Mouse (Mus musculus) monocyte, adult 2 months (primary cell): Measurements from ENCODE around the gene Pak1.

ENCODE experiments used
- DNase-seq, 2 experiments: peaks; one replicate each; pipeline ENCODE4 v3.0.0; 2022; ENCODE audit warnings: low spot score in 2 of 2, low read depth in 1 of 2

Gene Pak1

DNA sequence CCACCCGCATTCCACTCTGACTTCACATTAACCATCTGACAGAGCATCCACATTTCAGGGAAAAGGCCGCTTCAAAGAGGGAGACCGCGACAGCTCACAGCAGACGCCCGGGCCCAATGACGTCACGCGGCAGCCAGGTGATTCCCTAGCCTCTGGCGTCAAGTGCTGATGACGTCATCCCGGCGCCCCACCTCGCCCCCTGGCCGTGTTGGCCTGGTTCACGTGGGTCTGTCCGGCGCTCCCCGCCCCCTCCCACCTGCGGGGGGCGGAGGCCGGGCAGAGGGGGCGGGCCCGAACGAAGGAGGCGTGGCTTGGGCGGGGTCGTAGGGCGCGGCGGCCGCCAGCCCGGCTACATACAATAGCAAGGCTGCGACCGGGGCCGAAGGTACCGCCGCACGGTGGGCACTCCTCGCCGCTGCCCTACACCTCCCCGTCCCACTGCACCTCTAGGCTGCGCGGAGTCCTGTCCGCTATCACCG, at the start of gene Pak1:
Pak1 (plus strand) TSS at position 352 of the 479 bp plus-strand sequence.
- peak in 1 of 2 experiments; percentile 39 for DNase-seq

DNA sequence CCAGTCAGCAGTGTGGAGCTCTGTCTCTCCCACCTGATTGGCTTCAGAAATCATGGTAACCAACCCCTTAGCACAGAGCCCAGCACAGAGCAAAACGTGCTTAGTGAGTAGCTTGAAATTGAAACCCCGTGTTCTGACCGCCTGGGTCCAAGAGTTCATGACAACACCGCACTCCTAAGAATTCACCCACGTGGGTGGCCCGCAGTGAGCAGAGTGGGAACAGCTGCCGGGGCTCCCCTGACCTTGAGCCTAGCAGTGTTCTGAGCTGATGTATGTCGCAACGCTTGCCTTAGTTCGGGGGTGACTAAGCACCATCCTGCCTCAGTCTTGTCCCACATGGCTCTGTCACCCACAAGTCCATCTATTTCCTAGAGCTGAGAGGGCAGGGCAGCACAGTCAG, 47.4 kb upstream of the Pak1 start:
- no peak for DNase-seq

DNA sequence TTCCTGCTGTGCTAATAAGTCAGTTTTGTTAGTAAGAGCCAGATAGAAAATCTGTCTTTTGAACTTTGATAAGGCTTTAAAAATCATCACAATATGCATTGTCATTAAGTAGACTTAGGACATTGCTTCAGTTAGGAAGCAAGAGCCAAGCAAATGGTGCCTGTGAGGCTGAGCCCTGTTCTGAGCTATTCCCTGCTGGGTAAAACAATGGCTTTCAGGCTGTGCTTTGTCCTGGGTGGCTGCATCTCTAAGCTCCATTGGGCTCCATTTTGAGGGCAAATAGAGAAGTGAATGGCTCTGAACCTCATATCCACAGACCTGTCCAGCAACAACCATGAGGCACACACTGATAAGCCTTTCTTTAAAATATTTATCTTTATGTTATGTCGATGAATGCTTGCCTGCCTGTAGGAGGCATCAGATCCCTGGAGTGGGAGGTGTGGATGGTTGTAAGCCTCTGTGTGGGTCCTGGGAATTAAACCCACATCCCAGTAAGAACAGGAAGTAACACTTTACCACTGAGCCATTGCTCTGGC, 46.5 kb upstream of the Pak1 start:
- no peak for DNase-seq

DNA sequence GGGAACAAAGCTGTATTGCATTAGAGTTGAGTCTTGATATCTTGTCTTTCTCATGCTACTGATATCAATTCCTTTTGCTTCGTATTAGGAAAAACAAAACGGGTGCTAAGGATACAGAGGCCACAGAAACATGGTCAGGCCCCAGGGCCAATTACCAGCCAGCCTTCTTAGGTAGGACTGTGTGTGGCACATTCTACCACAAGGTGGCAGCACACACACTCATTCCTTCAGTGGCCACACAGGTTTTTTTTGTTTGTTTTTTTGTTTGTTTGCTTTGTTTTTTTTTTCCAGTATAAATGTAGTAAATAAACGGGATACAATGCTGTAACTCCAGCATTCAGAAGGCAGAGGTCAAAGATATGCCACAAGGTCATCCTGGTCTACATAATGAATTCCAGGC, 43.0 kb upstream of the Pak1 start:
- no peak for DNase-seq

DNA sequence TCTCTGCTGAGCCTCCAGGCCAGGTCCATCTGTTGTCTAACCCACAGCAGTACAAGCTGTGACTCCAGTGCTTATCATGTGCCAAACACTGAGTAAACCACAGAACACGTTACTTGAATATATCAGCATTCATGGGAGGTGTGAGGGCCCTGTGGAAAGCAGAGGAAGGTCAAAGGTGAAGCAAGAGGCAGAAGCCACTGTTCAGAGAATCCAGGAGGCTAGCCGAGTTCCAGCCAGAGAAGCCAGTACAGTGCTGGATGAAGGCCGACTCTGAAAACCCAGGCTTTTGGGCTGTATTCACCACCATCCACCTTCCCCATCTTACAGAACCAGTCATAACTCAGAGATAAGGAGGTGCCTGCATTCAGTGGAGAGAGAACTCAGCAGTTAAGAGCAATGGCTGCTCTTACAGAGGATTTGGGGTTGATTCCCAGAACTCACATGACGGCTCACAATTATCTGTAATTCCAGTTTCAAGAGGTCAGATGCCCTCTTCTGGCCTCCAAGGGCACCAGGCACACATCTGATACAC, 41.1 kb upstream of the Pak1 start:
- no peak for DNase-seq

DNA sequence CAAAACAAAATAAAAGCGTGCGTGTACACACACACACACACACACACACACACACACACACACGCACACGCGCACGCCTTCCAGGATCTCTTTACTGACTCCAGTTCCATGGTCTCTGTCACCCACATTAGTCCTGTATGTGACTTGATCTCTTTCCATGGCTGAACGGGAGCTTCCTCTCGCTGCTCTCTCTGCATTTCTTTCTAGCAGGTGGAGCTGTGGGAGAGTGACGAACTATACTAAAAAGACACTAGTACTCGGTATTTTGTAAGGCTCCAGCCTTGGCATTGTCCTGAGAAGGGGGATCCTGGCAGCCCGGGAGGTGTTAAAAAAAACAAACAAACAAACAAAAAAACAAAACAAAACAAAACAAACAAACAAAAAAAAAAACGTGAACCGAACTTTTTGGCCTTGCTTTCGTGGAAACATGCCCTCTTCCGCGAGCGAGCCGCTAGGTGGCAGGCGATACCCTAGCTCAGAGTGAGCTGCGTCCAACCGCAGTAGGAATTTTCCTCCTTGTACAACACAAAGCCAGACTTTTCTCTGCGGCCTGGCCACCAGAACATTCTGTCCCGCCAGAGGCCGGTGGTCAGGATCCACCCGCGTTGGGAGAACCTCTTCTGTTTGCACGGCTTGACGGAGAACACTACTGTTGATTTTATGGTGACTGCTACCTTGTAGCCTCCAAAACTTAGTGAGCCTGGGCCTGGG, 40.4 kb upstream of the Pak1 start:
- peak; percentile 37 to 70 for DNase-seq

DNA sequence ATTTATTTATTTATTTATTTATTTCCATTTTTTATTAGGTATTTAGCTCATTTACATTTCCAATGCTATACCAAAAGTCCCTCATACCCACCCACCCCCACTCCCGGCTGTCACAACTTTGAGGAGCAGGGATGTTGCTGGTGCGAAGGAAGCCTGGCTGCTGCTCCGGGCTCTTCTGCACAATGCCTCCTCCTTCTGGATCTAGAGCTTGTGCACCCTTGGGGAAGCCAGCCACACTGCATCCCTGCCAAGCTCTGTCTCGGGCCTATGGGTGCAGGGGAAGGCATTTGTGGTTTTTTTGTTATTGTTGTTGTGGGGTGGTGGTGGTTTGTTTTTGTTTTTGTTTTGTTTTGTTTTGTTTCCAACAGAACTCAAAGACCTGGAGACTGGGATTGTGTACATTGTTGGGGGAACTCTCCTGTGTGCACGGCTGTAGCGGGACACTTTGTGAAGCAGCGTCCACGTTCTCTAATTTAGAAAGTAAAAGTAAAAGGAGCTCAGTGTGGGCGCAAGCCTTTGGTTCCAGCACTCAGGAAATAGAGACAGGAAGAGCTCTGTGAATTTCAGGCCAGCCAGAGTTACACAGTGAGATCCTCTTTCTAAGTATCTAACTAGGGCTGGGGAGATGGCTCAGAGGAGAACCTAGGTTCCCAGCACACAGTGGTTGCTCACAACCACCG, 39.7 kb upstream of the Pak1 start:
- DNase-seq: no peak

DNA sequence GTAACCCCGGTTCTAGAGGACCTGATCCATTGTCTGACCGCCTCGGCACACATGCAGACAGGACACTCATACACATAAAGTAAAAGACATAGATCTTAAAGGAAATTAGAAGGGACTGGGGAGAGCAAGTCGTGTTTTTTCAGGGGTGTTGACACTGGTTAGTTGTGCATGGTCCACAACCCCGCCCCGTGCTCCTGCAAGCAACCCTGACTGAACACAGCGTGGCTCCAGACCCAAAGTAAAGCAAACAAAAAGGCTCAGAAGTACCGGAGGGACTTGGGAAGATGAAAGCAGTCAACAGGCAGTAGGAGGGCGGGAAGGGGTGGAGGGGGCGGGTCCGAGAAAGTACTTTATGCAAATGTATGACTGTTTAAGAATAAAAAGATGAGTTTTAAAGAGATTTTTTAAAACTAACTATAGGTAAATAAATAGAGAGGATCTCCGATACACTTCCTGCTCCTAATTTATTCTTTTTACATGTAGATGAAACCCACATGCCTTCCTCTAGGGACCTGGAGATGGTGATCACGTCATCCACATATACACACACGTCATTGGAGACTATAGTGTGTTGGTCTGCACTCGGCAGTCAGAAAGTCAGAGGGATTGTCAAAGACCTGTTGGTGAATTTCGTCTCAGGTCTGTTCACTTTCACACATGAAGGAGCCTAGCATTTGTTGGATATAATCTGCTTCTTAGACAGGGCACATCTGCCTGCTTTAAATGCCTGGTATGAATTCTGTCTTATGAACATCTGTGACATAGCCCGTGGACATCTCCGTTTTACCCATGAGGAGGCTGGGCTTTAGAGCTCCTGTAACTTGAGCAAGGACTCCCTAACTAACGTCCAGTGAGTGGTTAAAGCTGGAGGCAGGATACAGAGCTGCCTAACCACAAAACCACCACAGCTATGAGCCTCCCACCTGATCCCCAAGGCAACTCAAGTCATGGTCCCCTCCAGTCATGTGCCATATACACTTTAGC, 38.8 kb upstream of the Pak1 start:
- DNase-seq: no peak

DNA sequence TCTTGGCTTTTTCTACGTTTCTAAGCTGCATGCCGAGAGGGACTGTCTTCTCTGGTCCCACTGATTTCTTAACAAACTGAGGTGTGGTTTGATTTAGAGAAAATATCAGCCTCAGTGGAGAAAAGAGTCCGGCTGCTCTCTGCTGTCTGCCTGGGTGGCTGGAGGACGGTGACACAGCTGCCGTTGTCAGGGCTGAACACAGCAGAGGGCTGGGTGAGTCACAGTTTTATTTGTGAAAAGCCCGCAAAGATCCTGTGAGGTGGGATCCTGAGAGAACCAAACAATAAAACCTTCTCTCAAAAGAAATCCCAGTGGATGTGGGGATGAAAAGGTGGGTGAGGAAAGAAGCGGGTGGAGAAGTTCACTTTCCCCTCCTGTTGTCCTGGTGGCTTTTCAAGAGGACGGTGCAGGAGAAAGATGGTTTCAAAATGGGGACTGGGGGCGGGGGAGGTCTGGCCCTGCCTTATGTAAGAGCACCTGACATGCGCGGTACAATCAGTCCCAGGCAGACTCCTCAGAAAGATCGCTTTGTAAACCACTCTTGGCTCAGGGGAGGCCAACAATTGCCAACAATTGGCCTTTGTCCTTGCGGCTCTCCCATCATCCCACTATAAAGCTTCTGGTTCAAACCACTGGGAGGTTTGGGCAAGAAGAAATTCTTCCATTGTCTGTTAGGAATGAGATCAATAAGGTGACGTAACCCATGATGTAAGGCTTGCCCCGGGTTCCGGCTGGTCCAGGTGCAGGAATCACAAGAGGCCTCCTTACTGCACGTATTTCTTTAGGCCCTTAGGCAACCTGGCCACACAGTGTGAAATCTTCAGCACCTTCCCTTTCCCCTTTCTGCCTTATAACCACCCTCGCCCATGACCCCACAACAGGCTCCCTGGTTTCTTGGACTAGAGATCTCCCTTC, 31.1 kb upstream of the Pak1 start:
- no peak for DNase-seq

DNA sequence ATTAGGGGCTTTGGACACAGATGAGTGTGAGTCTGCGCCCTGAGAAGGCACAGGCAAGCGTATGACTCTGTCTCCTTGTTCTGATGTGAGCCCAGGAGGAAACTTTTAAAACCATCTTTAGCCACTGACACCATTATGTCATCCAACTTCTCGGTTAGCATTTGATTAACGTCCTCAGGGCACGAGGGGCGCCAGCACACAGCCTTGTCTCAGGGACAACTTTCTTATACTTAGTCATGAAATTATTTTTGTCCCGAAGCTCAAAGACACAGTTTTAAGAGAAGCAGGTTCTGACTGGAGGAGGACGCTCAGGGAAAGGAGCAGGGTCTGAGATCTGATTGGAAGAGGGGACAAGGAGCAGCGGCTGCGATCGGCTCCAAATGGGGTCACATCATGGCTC, 23.8 kb upstream of the Pak1 start:
- no peak for DNase-seq

DNA sequence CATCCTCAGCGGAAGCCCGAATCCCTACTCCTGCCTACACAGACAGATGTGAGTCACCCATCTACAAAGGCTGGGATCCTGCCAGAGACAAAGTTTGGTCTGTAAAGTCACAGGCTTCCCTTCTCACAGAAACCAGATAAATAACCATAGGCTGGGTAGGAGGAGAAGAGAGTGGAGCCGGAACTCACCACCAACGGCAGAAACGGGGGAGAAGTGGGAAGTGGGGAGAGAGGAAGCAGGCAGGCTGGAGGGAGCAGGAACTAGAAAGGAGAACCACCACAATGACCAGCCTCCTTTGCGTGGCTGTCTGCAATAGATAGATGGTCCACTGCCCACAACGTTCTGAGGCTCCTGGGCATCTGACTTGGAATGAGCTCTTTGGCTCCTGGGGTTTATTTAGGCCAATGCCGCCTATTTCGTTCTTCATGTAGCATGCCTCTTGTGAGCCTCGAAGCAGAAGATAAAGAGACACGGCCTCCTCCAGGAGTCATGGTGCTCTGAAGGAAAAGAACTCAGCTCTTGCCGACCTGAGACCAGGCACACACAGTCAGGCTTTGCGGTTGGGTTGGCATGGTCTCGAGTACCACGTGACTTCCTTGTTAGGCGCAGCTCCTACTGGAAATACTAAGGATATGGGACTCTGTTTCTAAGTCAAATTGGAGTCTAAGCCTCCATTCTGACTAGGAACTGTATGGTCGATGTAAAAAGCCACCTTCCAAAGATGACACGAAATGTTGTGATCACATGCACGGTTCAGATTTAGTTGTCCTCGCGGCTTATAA, 23.0 kb upstream of the Pak1 start:
- peak; percentile 43 to 45 for DNase-seq

DNA sequence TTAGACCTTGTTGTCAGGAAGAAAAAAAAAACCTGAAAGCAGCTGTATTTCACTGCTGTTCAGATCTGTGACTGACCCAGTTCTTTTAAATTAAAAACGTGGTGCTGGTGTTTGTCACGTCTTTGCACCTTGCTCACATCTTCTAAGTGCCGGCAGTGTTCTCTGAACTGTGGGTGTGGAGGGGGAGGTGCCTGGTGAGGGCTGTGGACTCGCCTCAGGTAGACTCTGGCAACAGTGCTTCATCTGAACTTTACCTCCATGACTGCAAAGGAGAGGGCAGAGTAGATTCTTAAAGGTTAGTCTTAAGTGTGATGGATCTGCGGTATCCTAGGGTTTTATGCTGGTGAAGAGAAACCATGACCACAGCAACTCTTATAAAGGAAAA, 22.4 kb upstream of the Pak1 start:
- no peak for DNase-seq

DNA sequence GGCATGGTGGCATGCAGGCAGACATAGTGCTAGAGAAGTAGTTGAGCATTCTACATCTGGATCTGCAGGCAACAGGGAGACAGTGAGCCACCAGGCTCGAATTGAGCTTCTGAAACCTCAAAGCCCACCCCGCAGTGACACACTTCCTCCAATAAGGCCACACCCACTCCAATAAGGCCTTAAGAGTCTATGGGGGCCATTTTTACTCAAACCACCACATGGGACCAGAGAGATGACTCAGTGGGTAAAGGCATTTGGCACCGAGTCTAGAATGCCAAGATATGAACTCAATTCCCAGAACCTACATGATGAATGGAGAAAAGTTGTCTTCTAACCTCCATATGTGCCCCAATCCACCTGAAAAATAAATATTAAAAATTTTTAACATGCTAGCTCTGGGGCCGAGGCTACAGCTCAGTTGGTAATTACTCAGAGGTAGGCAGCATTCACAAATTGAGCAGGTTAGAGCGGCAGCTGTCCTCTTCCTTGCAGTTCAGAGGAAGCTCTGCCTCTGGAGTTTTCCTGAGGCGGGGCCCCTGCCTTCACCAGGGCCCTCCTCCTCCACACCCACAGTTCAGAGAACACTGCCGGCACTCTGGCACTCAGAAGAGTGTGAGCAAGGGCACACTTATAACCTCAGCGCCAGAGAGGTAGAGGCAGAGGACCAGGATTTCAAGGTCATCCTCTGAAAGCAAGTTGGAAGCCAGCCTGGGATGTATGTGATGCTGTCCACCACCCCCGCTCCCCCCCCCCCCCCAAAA, 21.8 kb upstream of the Pak1 start:
- DNase-seq: no peak

DNA sequence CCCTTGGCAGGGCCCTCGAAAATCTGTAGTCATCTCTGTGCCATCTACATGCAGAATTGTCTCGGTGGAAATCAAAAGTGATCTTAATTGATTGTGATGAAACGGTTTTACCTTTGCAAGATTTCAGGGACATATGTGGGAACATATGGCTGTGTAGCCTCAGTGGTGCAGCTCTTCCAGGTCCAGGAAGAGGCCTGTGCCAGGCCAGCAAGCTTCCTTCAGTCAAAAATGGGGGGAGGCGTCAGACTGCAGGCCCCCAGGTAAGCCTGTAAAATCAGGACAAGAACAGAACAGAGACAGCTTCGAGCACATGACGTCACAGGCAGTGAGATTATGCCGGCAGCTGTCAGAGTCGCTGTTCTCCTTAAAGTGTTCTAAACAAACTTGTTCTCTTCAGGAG, 20.5 kb upstream of the Pak1 start:
- no peak for DNase-seq

DNA sequence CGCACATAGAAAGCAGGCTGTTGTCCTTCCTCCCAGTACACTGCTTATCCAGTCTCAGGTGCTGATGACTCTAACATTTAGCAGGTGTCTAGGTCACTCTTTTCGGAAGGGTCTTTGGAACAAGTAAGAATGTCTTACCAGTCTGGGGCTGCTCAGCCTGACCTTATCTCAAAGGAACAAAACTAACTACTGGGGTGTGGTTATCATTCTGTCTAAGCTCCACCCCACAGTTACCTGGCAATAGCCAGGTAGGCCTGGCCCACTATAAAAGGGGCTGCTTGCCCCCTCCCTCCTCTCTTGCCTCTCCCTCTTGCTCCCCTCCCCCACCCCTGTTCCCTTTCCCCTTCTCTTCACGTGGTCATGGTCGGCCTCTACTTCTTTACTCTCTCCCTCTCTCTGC, 19.3 kb upstream of the Pak1 start:
- no peak for DNase-seq

DNA sequence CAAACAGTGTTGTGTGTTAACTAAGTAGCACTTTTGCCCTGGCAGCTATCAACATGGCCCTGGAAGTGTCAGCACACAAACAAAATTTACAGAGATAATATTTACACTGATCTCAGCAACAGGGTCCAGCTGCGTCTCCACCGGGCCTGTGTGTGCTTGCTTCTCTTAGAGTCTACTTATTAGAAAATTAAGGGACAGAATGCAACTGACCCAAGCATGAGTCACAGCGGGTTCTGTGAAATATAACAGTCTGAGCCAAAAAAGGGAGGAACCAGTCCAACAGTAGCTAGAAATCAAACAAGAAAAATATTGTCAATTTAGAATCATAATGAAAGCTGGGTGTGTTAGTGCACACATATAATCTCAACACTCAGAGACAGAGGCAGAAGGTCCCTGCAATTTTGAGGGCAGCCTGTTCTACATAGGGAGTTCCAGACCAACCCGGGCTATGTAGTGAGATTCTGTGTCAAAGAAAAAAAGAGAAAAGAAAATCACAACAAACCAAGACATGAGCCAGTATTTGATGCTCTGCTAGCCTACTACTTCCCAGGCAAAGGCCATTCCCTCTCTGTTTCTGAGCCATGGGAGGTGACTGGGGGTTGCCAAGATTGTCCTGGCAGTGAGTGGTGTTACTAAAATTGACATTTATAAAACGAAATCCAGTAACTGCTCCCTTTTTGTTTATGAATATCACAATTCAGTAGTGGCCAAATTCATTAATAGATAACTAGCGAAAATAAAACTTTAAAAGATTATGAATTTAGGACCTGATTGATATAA, 17.3 kb upstream of the Pak1 start:
- no peak for DNase-seq

DNA sequence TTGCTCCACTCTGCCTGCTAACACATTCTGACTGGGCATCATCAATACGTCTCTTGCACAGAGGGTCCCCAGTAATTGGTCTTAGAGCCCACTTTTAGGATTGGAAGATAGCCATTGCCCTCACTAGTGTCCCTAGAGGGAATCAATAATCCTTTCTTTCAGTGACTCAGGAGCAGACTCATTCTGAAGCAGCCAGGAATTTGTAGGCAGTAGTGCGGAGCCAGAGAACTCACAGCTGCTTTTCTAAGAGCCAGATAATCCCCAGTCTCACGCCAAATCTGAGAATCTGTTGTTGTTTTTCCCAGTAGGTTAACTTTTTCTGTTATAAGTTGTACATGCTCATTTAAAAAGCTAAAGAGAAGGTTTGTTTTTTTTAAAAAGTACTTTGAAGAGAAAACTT, 13.0 kb upstream of the Pak1 start:
- no peak for DNase-seq

DNA sequence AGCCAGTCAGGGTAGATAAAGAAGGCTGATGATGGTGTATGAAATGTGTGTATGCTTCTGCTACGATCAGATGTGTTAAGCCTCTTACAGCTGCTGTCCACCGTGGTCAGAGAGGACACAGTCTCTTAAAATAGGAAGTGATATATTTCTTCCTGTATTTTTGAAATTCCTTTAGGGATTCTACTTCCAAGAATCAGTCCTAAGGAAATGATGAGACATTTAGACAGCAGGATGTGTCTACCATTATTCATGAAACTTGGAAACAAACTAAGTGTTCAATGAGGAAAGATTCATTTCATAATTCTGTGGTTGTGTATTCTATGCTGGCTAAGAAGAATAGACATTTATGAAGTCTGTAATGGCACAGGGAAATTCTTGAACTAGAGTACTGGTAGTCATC, 12.4 kb upstream of the Pak1 start:
- no peak for DNase-seq
